Mouse (Mus musculus) erythroblast, embryonic 14.5 days (primary cell): Measurements from ENCODE around the gene Cdk11b.
"Not testable (repeated sequence)": the region's sequence is repeated elsewhere in the genome, so short reads cannot be mapped to it uniquely, and the experiment has no call there.

Experiments used
- GATA1 ChIP-seq: IDR thresholded peaks from 2 replicates; pipeline ENCODE4 v1.6.1; 2012; ENCODE audit warnings: low read length, inconsistent platforms, mixed read lengths
- TAL1 ChIP-seq: IDR thresholded peaks from 3 replicates; pipeline ENCODE4 v1.6.1; 2012; ENCODE audit warnings: low read length, inconsistent platforms, mixed read lengths

GRCm38 (mm10) chr4:155645308-155645707 is 20.7 kb downstream of the Cdk11b start, which contains the start of gene Gm10563:
- not testable (repeated sequence) for TF ChIP-seq GATA1, TAL1
